Mouse (Mus musculus): ENCODE data around the gene Ttc39b.

DNA sequence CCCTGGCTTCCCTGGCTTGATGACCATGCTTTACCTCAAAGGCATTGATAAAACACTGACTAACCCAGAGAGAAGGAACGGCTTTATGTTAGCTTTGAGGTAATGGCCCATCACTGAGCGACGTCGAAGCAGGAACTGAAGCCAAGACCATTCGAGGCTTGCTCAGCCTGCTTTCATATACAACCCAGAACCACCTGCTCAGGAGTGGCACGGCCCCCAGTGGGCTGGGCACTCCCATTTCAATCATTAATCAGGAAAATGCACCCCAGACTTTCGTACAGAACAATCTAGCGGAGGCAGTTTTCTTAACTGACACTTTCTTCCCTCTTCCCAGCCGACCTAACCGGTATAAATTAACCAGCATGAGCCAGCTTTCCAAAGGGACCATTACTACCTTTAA lies 13.1 kb downstream of the Ttc39b start:
- TF ChIP-seq CTCF (IDR thresholded peaks at IDR 0.05; ENCODE audit: extremely low read depth, insufficient read depth, low read length) (no peak), POLR2A (IDR thresholded peaks at IDR 0.05; ENCODE audit: extremely low read depth, insufficient read depth, low read length) (no peak)
